Mouse (Mus musculus) midbrain, embryonic 14.5 days (tissue): ENCODE results near the gene Cct6b. TPM values are rescaled to one million over a fixed set of nuclear protein-coding genes. Genes with fewer than 3 reads are reported as not detected.
A peak's percentile ranks its signal among the peaks of the same experiment; 100 is the strongest.
"Not testable (repeated sequence)": the region's sequence is repeated elsewhere in the genome, so short reads cannot be mapped to it uniquely, and the experiment has no call there.

Source experiments
- ATAC-seq: fragments of 200-750 bp; cut with Nextera tagmentation; 2 replicates; pipeline ENCODE4 v1.8.0; 2017; ENCODE audit warnings: moderate number of reproducible peaks, moderate library complexity; ENCODE audit not compliant: low FRiP score, low TSS enrichment
- DNase-seq: peaks from one replicate; pipeline ENCODE4 v3.0.0-alpha.2; 2015
- H3K27ac ChIP-seq: fragments of 300-500 bp; sonication (generic); replicated peaks from 2 replicates; pipeline ENCODE4 v1.5.1; 2014; ENCODE audit warnings: mild to moderate bottlenecking, low read depth, low read length, moderate library complexity
- H3K27me3 ChIP-seq: fragments of 300-500 bp; sonication (generic); 2 replicates; pipeline ENCODE4 v1.6.1; 2014; ENCODE audit warnings: low read length, control low read depth, mixed read lengths; ENCODE audit not compliant: control insufficient read depth, insufficient read depth
- H3K36me3 ChIP-seq: fragments of 300-500 bp; sonication (generic); 2 replicates; pipeline ENCODE4 v1.6.1; 2014; ENCODE audit warnings: low read length, control low read depth; ENCODE audit not compliant: control insufficient read depth, insufficient read depth
- H3K4me1 ChIP-seq: fragments of 300-500 bp; sonication (generic); 2 replicates; pipeline ENCODE4 v1.6.1; 2014; ENCODE audit warnings: mild to moderate bottlenecking, antibody characterized with exemption, low read length, control low read depth; ENCODE audit not compliant: control insufficient read depth, insufficient read depth
- H3K4me2 ChIP-seq: fragments of 300-500 bp; sonication (generic); 2 replicates; pipeline ENCODE4 v1.6.1; 2014; ENCODE audit warnings: mild to moderate bottlenecking, low read length, moderate library complexity
- H3K4me3 ChIP-seq: fragments of 300-500 bp; sonication (generic); replicated peaks from 2 replicates; pipeline ENCODE4 v1.5.1; 2014; ENCODE audit warnings: low read depth, low read length
- H3K9ac ChIP-seq: fragments of 300-500 bp; sonication (generic); replicated peaks from 2 replicates; pipeline ENCODE4 v1.6.1; 2014; ENCODE audit warnings: mild to moderate bottlenecking, low read length, moderate library complexity
- H3K9me3 ChIP-seq: fragments of 300-500 bp; sonication (generic); 2 replicates; pipeline ENCODE4 v1.6.1; 2016; ENCODE audit warnings: low read length, control low read depth, mixed read lengths; ENCODE audit not compliant: control insufficient read depth
- WGBS: fragments of 180-500 bp; shearing (Covaris S2); extraction: QIAGEN DNeasy Blood & Tissue Kit; methylation state at CpG from one replicate; pipeline ENCODE4 v1.1.7; 2014; 5-methylcytosine and 5-hydroxymethylcytosine counted together
- polyA plus RNA-seq: library from polyadenylated mRNA; unstranded; fragments of >200 nt; fragmentation: Nextera tagmentation; extraction: Ambion mirVana; gene quantifications from 2 replicates; pipeline ENCODE4 v1.2.1, GENCODE M21; 2014

The Cct6b gene
- polyA plus RNA-seq, 1 experiment from 2014 or later, result 0.46 TPM

DNA sequence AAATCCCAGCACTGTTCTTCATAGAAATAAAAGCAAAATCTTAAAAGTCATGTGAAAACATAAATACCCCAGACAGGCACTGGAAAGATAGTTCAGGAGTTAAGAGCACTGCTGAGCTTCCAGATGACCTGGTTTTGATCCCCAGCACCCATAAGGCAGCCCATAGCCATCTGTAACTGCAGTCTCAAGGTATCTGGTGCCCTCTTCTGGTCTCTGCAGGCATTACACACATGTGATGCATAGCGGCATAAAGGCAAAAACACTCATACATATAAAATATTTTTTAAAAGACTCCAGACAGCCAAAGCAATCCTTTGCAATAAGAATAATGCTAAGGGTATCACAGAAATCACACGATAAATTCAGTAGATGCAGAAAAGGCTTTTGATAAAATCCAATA, 37.3 kb downstream of the Cct6b start:
- H3K4me3 ChIP-seq, result no peak overlapping the region
- DNase-seq, result no peak
- no peak overlapping the region for H3K27ac ChIP-seq
- H3K9ac ChIP-seq, result no peak overlapping the region
- H3K27me3 ChIP-seq, result no peaks in the 10 kb centered on the region
- H3K4me2 ChIP-seq, result no peak overlapping the region
- no peak for ATAC-seq
- H3K9me3 ChIP-seq, result no peaks in the 10 kb centered on the region; the same call in 1 of the 2 replicates
- no peaks in the 10 kb centered on the region for H3K4me1 ChIP-seq
- H3K36me3 ChIP-seq, result no peaks in the 10 kb centered on the region
- 95% methylated on average over 2 of the region's 2 CpGs for WGBS

DNA sequence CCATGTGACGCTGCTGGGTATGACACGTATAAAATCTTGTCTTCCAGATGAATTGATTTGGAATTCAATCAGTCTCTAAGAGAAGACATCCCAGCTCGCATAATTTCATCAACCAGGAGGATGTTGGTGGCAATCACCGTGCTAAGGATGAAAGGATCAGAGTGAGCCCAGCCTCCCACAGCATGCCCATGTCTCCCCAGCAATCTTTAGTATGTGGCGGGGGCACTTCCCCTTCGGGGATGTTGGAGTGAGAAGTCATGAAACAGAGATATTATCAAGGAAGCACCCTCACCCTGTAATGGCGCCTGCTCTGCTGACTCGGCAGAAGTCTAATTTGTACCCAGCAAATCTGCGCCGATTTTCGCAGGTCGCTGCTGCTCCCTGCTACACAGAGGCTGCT, 44.8 kb downstream of the Cct6b start:
- H3K4me2 ChIP-seq, result no peak overlapping the region
- H3K4me1 ChIP-seq, result no peaks in the 10 kb centered on the region
- no peak overlapping the region for H3K27ac ChIP-seq
- H3K27me3 ChIP-seq, result no peaks in the 10 kb centered on the region
- WGBS, result 83% methylated on average over 12 of the region's 12 CpGs
- DNase-seq (no peak), ATAC-seq (no peak)
- H3K4me3 ChIP-seq, result no peak overlapping the region
- no peaks in the 10 kb centered on the region for H3K9me3 ChIP-seq
- H3K36me3 ChIP-seq, result no peaks in the 10 kb centered on the region
- no peak overlapping the region for H3K9ac ChIP-seq

DNA sequence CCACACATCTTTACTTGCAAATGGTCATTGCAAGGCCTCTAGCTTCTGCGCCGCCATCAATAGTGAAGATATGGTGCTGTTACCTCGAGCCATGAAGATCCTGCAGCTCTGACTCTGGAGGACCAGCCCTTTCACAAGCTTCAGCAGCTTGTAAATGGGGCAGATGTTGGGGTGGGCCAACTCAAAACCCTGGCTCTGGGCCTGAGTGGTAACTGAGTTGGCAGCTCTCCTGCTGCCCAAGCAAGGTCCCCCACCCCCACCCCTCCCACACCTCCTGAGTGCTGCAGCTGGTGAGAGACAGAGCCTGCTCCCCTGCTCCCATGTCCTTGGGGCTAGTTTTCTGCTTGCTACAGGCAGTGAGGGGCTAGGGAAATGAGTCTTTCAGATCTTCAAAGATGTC, 51.4 kb downstream of the Cct6b start:
- ATAC-seq, result no peak
- Histone ChIP-seq H3K4me2 (no peak overlapping the region), H3K27ac (no peak overlapping the region), H3K36me3 (no peaks in the 10 kb centered on the region), H3K27me3 (no peaks in the 10 kb centered on the region), H3K4me3 (no peak overlapping the region), H3K4me1 (no peaks in the 10 kb centered on the region), H3K9ac (no peak overlapping the region), H3K9me3 (no peaks in the 10 kb centered on the region)
- 86% methylated on average over 3 of the region's 3 CpGs for WGBS
- DNase-seq, result peak; percentile 28

DNA sequence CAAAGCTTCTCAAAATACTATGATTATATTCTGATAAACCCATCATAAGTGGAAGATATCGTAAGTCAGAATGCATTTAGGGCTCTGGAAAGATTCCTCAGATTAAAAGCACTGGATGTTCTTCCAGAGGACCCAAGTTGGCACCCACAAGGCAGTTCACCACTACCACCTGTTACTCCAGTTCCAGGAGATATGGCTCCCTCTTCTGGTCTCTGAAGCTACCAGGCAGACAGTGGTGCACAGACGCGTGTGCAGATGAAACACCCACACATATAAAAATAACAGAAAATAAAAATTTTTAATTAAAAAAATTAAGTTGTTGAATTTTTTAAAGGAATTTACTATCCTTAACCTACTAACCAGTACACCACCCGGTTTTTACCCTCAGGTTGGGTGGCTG, 55.2 kb downstream of the Cct6b start:
- no peak overlapping the region for H3K9ac ChIP-seq
- ATAC-seq, result no peak
- 83% methylated on average over 4 of the region's 4 CpGs for WGBS
- H3K27me3 ChIP-seq, result no peaks in the 10 kb centered on the region
- no peaks in the 10 kb centered on the region for H3K4me1 ChIP-seq
- no peak overlapping the region for H3K27ac ChIP-seq
- no peak overlapping the region for H3K4me3 ChIP-seq
- H3K36me3 ChIP-seq, result no peaks in the 10 kb centered on the region
- H3K4me2 ChIP-seq, result no peak overlapping the region
- no peak for DNase-seq
- H3K9me3 ChIP-seq, result no peaks in the 10 kb centered on the region

DNA sequence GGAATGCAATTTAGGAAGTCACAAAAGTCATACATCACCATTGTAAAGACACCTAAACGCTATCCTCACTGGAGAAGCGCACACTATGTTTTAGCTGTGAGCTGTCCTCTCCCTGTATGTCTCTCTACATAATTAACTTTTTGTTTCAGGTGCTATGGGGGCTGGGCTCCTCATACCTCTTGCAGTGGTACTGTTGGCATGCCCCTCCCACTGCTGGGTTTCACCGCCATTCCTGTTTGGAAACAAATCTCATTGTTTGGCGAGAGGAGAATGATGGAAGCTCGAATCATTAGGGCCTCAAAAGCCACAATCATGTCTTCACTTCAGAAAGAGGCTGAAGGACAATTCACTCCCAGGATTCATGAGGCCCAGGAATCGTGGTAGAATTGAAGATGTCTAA, 59.0 kb downstream of the Cct6b start:
- no peak for DNase-seq
- Histone ChIP-seq H3K27ac (no peak overlapping the region), H3K4me1 (no peaks in the 10 kb centered on the region), H3K27me3 (no peaks in the 10 kb centered on the region), H3K9me3 (no peaks in the 10 kb centered on the region), H3K4me3 (no peak overlapping the region), H3K4me2 (no peak overlapping the region), H3K9ac (no peak overlapping the region), H3K36me3 (no peaks in the 10 kb centered on the region)
- no peak for ATAC-seq
- 88% methylated on average over 6 of the region's 6 CpGs for WGBS

DNA sequence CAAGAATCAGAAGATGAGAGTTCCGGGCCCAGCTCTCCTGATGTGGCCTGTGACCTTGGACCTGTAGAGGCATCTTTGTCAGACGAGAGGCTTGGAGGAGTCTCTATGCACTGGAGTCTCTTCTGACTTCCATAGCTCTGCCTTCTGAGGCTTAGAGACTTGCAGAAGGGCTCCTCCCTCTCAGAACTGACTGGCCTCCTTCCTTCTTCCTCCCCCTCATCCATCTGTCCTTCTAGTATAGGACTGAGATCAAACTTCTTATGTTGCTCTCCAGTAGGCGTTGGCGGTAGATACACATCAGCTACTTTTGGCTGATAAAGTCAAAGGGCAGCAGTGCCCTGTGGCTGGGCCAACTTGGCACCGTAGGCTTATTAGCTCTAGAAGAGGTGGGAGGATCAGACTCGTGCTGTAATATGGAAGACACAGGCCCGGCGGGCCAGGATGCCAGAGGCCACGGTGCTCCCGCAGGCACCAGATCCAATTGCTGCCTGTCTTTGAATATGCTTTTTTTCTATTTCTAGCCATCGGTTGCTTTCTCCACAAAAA, 64.2 kb downstream of the Cct6b start:
- ATAC-seq (no peak), DNase-seq (no peak)
- no peaks in the 10 kb centered on the region for H3K4me1 ChIP-seq
- H3K36me3 ChIP-seq, result no peaks in the 10 kb centered on the region
- 84% methylated on average over 11 of the region's 11 CpGs for WGBS
- no peaks in the 10 kb centered on the region for H3K9me3 ChIP-seq
- no peak overlapping the region for H3K27ac ChIP-seq
- no peak overlapping the region for H3K4me3 ChIP-seq
- H3K9ac ChIP-seq, result no peak overlapping the region
- H3K27me3 ChIP-seq, result no peaks in the 10 kb centered on the region
- no peak overlapping the region for H3K4me2 ChIP-seq

DNA sequence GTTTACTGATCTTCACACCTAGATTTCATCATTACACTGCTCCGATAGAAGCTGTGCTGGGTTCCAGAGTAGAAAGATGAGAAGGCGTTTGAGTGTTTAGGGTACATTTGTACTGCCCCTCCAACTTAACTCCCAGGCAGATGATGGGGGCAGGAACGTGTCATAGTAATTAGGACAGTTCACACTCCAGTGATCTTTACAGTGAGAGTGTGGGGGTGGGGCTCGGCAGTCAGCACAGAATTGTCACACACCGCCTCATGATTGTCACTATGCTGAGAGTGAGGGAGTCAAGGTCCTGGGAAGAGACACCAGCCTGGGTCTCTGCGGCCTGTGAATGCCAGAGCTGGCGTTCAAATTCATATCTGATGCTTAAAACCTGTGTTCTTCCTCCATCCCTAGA, 68.2 kb downstream of the Cct6b start:
- Histone ChIP-seq H3K27me3 (no peaks in the 10 kb centered on the region), H3K4me3 (no peak overlapping the region), H3K36me3 (no peaks in the 10 kb centered on the region), H3K9ac (no peak overlapping the region), H3K4me1 (no peaks in the 10 kb centered on the region), H3K9me3 (no peaks in the 10 kb centered on the region), H3K27ac (no peak overlapping the region), H3K4me2 (no peak overlapping the region)
- 67% methylated on average over 7 of the region's 7 CpGs for WGBS
- DNase-seq (no peak), ATAC-seq (no peak)

DNA sequence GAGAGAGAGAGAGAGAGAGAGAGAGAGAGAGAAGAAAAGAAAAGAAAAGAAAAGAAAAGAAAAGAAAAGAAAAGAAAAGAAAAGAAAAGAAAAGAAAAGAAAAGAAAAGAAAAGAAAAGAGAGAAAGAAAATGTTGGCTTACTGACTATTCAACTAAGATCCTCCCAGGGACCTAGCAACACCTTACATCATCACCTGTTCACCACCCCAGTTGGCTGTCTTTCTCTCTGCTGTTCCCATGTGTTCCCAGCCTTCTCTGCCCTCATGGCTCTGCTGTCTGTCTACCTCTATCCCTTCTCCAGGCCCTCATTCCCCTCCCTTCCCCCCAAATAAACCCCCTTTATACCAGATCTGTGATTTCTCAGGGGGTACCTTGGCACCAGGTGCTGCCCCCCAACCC, 69.2 kb downstream of the Cct6b start:
- H3K9me3 ChIP-seq, H3K4me1 ChIP-seq, H3K27ac ChIP-seq, H3K27me3 ChIP-seq, H3K4me3 ChIP-seq, H3K4me2 ChIP-seq, H3K9ac ChIP-seq, ATAC-seq, H3K36me3 ChIP-seq, DNase-seq: not testable (repeated sequence)

DNA sequence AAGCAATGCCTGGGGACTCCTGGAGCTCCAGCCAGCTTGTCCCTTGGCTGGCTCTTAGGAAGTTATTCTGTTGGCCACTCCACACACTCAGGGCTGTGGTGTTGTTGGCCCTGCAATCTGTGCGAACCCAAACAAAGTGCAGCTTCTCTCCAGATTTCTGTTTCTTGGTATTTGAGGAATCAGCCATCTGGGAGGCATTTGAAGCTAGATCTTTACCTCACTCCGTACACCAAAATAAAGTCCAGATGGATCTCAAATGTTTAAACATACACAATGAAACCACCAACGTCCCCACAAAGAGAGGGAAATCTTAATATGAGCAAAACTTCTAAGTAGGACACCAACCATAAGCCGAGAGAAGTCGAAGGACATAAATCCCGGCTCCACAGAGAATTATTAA, 71.5 kb downstream of the Cct6b start:
- no peak overlapping the region for H3K9ac ChIP-seq
- H3K4me3 ChIP-seq, result no peak overlapping the region
- 89% methylated on average over 6 of the region's 6 CpGs for WGBS
- no peaks in the 10 kb centered on the region for H3K4me1 ChIP-seq
- H3K27ac ChIP-seq, result no peak overlapping the region
- H3K27me3 ChIP-seq, result no peaks in the 10 kb centered on the region
- DNase-seq, result no peak
- H3K4me2 ChIP-seq, result no peak overlapping the region
- H3K36me3 ChIP-seq, result no peaks in the 10 kb centered on the region
- no peak for ATAC-seq
- H3K9me3 ChIP-seq, result no peaks in the 10 kb centered on the region
